Mouse (Mus musculus) olfactory bulb, adult 2 months (tissue): ENCODE measurements around the gene Klrg1.

Source experiments
- CTCF ChIP-seq: fragments of 200-500 bp; IDR thresholded peaks from 2 replicates; pipeline ENCODE4 v1.5.1; 2012; ENCODE audit warnings: low read depth, mild to moderate bottlenecking, low read length, moderate library complexity; ENCODE audit not compliant: insufficient read depth
- POLR2A ChIP-seq: fragments of 200-500 bp; IDR thresholded peaks from 2 replicates; pipeline ENCODE4 v1.6.1; 2012; ENCODE audit warnings: mild to moderate bottlenecking, low read depth, low read length, moderate library complexity; ENCODE audit not compliant: insufficient read depth

DNA sequence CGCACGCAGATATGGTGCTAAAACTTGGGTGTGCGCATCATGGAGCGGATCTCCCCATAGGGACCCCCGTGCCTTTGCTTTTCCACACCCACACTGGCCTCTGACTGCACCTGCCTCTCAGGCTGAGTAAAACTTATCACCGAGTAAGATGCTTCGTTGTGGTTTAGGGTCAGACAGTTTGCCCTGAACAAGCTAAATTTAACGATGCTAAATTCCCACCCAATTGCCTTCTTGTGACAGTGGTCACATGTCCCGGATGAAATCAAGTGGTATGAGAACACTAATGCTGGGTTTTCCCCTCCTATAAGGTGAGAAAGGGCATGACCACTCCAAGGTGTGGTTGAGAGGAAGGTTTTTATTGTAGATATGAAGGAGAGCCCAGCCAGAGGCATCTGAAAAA is 11.1 kb upstream of the Klrg1 start:
- TF ChIP-seq CTCF (no peak), POLR2A (no peak)
